Mouse (Mus musculus) ES-Bruce4 (cell line): ENCODE results near the gene Wfdc1. TPM values are rescaled to one million over a fixed set of nuclear protein-coding genes. Genes with fewer than 3 reads are reported as not detected.

Experiments
- H3K27ac ChIP-seq: 2 replicates; pipeline ENCODE4 v1.5.1; 2012; ENCODE audit warnings: low read length, inconsistent platforms; ENCODE audit not compliant: insufficient read depth
- H3K27me3 ChIP-seq: 2 replicates; pipeline ENCODE4 v1.6.1; 2012; ENCODE audit warnings: mild to moderate bottlenecking, low read length, inconsistent platforms; ENCODE audit not compliant: control insufficient read depth, poor library complexity, insufficient read depth, severe bottlenecking
- H3K36me3 ChIP-seq: 2 replicates; pipeline ENCODE4 v1.6.1; 2012; ENCODE audit warnings: inconsistent platforms, mild to moderate bottlenecking, low read length, moderate library complexity; ENCODE audit not compliant: control insufficient read depth, poor library complexity, insufficient read depth, severe bottlenecking
- H3K4me1 ChIP-seq: one replicate; pipeline ENCODE4 v1.8.1; 2011; ENCODE audit warnings: low read length; ENCODE audit not compliant: control insufficient read depth, insufficient read depth
- H3K4me3 ChIP-seq: 2 replicates; pipeline ENCODE4 v1.5.1; 2011; ENCODE audit warnings: low read depth, mild to moderate bottlenecking, low read length
- H3K9ac ChIP-seq: 2 replicates; pipeline ENCODE4 v1.6.1; 2012; ENCODE audit warnings: low read depth, mild to moderate bottlenecking, inconsistent platforms; ENCODE audit not compliant: poor library complexity, severe bottlenecking
- H3K9me3 ChIP-seq: replicated peaks from 2 replicates; pipeline ENCODE4 v1.6.1; 2012; ENCODE audit warnings: mild to moderate bottlenecking, low read length, inconsistent platforms; ENCODE audit not compliant: control insufficient read depth, poor library complexity, insufficient read depth, severe bottlenecking
- CTCF ChIP-seq: IDR thresholded peaks from one replicate; pipeline ENCODE4 v1.8.1; 2011; ENCODE audit warnings: low read depth, low read length
- EP300 ChIP-seq: IDR thresholded peaks from 2 replicates; pipeline ENCODE4 v1.6.1; 2011; ENCODE audit warnings: low read depth, low read length; ENCODE audit not compliant: insufficient read depth
- POLR2A ChIP-seq: IDR thresholded peaks from one replicate; pipeline ENCODE4 v1.8.1; 2011; ENCODE audit warnings: low read length; ENCODE audit not compliant: insufficient read depth
- polyA plus RNA-seq: library from polyadenylated mRNA; stranded (reverse); fragments of >200 nt; gene quantifications from 2 replicates; pipeline ENCODE4 v1.2.4, GENCODE M21; 2011; ENCODE audit warnings: low read depth; ENCODE audit not compliant: missing spikeins, insufficient read depth, insufficient read length

The Wfdc1 gene
- polyA plus RNA-seq, 1 experiment, result not detected

- Histone ChIP-seq H3K36me3 (no peaks in the 10 kb centered on the region), H3K9ac (no peak overlapping the region), H3K4me3 (no peak overlapping the region), H3K27ac (no peak overlapping the region), H3K27me3 (no peaks in the 10 kb centered on the region), H3K4me1 (no peaks in the 10 kb centered on the region), H3K9me3 (no peaks in the 10 kb centered on the region)
- TF ChIP-seq CTCF, result no peak
- no peak for TF ChIP-seq EP300
- TF ChIP-seq POLR2A, result no peak
Measured at GRCm38 (mm10) chr8:119722348-119722747, 56.2 kb downstream of the Wfdc1 start.

- Histone ChIP-seq H3K4me3 (no peak overlapping the region), H3K4me1 (no peaks in the 10 kb centered on the region), H3K27ac (no peak overlapping the region), H3K9me3 (no peaks in the 10 kb centered on the region), H3K27me3 (no peaks in the 10 kb centered on the region), H3K36me3 (no peaks in the 10 kb centered on the region), H3K9ac (no peak overlapping the region)
- no peak for TF ChIP-seq POLR2A
- TF ChIP-seq CTCF, result no peak
Measured at GRCm38 (mm10) chr8:119723676-119724075, 57.5 kb downstream of the Wfdc1 start.

GRCm38 (mm10) chr8:119724596-119724995, 58.4 kb downstream of the Wfdc1 start:
- Histone ChIP-seq H3K27me3 (no peaks in the 10 kb centered on the region), H3K27ac (no peak overlapping the region), H3K4me3 (no peak overlapping the region), H3K9ac (no peak overlapping the region), H3K36me3 (no peaks in the 10 kb centered on the region), H3K9me3 (no peaks in the 10 kb centered on the region), H3K4me1 (no peaks in the 10 kb centered on the region)
- no peak for TF ChIP-seq POLR2A
- no peak for TF ChIP-seq CTCF
- no peak for TF ChIP-seq EP300

GRCm38 (mm10) chr8:119727093-119727492, 60.9 kb downstream of the Wfdc1 start:
- no peak overlapping the region for H3K9ac ChIP-seq
- no peaks in the 10 kb centered on the region for H3K9me3 ChIP-seq
- H3K27me3 ChIP-seq, result no peaks in the 10 kb centered on the region
- no peaks in the 10 kb centered on the region for H3K36me3 ChIP-seq
- no peak overlapping the region for H3K4me3 ChIP-seq
- H3K27ac ChIP-seq, result no peak overlapping the region
- TF ChIP-seq CTCF, result no peak
- no peak for TF ChIP-seq EP300
- TF ChIP-seq POLR2A, result no peak
- no peaks in the 10 kb centered on the region for H3K4me1 ChIP-seq

- no peaks in the 10 kb centered on the region for H3K4me1 ChIP-seq
- no peak overlapping the region for H3K9ac ChIP-seq
- TF ChIP-seq POLR2A (no peak), CTCF (no peak), EP300 (no peak)
- H3K9me3 ChIP-seq, result no peaks in the 10 kb centered on the region
- no peak overlapping the region for H3K4me3 ChIP-seq
- H3K36me3 ChIP-seq, result no peaks in the 10 kb centered on the region
- H3K27ac ChIP-seq, result no peak overlapping the region
- no peaks in the 10 kb centered on the region for H3K27me3 ChIP-seq
Measured at GRCm38 (mm10) chr8:119728351-119728895, 62.3 kb downstream of the Wfdc1 start.

- no peaks in the 10 kb centered on the region for H3K36me3 ChIP-seq
- H3K27me3 ChIP-seq, result no peaks in the 10 kb centered on the region
- no peak overlapping the region for H3K27ac ChIP-seq
- H3K9ac ChIP-seq, result no peak overlapping the region
- H3K9me3 ChIP-seq, result no peaks in the 10 kb centered on the region
- no peaks in the 10 kb centered on the region for H3K4me1 ChIP-seq
- H3K4me3 ChIP-seq, result no peak overlapping the region
- TF ChIP-seq POLR2A (no peak), CTCF (no peak), EP300 (no peak)
Measured at GRCm38 (mm10) chr8:119732072-119732471, 65.9 kb downstream of the Wfdc1 start.
